Mouse (Mus musculus) spleen, adult 2 months (tissue): Measurements from ENCODE around the gene Ugt1a7c.

Experiments used
- CTCF ChIP-seq: fragments of 200-500 bp; IDR thresholded peaks from 2 replicates; pipeline ENCODE4 v1.5.1; 2011; ENCODE audit warnings: mild to moderate bottlenecking, inconsistent platforms; ENCODE audit not compliant: insufficient read depth, insufficient read length, insufficient replicate concordance; ENCODE audit errors: extremely low read depth
- POLR2A ChIP-seq: fragments of 200-500 bp; IDR thresholded peaks from 2 replicates; pipeline ENCODE4 v1.6.1; 2011; ENCODE audit warnings: low read depth, low read length, inconsistent platforms

DNA sequence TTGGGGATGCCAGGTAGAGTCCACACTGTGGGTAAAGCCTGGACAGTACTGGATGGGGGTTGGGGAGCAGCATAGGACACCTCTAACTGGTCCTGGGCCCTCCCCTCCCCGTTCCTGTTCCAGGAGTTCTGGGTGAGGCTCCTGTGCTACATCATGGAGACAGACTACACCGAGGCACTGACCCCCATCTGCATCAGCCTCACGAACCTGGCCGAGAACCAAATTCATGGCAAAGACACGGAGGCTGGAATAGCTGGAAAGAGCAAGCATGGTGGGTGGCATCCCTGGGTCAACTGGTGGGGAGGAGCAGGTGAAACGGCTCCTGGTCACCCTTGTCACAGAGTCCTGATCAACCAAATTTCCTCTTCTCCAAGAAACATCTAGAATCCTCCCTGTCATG lies 143.9 kb downstream of the Ugt1a7c start:
- TF ChIP-seq CTCF (no peak), POLR2A (no peak)
